Mouse (Mus musculus) kidney, adult 2 months (tissue): ENCODE results near the gene Ssh1. TPM values are rescaled to one million over a fixed set of nuclear protein-coding genes. Genes with fewer than 3 reads are reported as not detected.

Experiments
- DNase-seq: peaks from one replicate; pipeline ENCODE4 v3.0.0; 2021
- H3K27ac ChIP-seq: fragments of 200-500 bp; 2 replicates; pipeline ENCODE4 v1.5.1; 2012; ENCODE audit warnings: low read depth, low read length, control low read depth, inconsistent platforms; ENCODE audit not compliant: insufficient read depth
- H3K27me3 ChIP-seq: fragments of 200-500 bp; replicated peaks from 2 replicates; pipeline ENCODE4 v1.6.1; 2012; ENCODE audit warnings: mild to moderate bottlenecking, moderate library complexity, low read length, inconsistent platforms; ENCODE audit not compliant: control insufficient read depth, insufficient read depth
- H3K36me3 ChIP-seq: fragments of 200-500 bp; 2 replicates; pipeline ENCODE4 v1.6.1; 2012; ENCODE audit warnings: mild to moderate bottlenecking, moderate library complexity, low read length, inconsistent platforms; ENCODE audit not compliant: control insufficient read depth, insufficient read depth
- H3K4me1 ChIP-seq: fragments of 200-500 bp; 2 replicates; pipeline ENCODE4 v1.6.1; 2011; ENCODE audit warnings: low read length; ENCODE audit not compliant: control insufficient read depth, insufficient read depth
- H3K4me3 ChIP-seq: fragments of 200-500 bp; 2 replicates; pipeline ENCODE4 v1.5.1; 2011; ENCODE audit warnings: mild to moderate bottlenecking, low read depth, low read length, control low read depth; ENCODE audit not compliant: insufficient read depth
- CTCF ChIP-seq: fragments of 200-500 bp; conservative IDR thresholded peaks from 2 replicates; pipeline ENCODE4 v1.5.1; 2011; ENCODE audit warnings: low read depth, mild to moderate bottlenecking, control low read depth, low read length, moderate library complexity, mixed read lengths; ENCODE audit not compliant: insufficient read depth, insufficient read length
- POLR2A ChIP-seq: fragments of 200-500 bp; IDR thresholded peaks from one replicate; pipeline ENCODE4 v1.6.1; 2011; ENCODE audit warnings: low read depth, low read length, control low read depth
- WGBS: fragments of 180-500 bp; shearing (Covaris S2); methylation state at CpG from one replicate; pipeline ENCODE4 v1.1.7; 2018; 5-methylcytosine and 5-hydroxymethylcytosine counted together
- polyA plus RNA-seq: library from polyadenylated mRNA; depleted of rRNA; stranded (reverse); fragments of >200 nt; gene quantifications from 2 replicates; pipeline ENCODE4 v1.2.3, GENCODE M21; 2012; rRNA removed

The Ssh1 gene
- polyA plus RNA-seq, result 11.3 and 12.1 TPM in 2 replicates

DNA sequence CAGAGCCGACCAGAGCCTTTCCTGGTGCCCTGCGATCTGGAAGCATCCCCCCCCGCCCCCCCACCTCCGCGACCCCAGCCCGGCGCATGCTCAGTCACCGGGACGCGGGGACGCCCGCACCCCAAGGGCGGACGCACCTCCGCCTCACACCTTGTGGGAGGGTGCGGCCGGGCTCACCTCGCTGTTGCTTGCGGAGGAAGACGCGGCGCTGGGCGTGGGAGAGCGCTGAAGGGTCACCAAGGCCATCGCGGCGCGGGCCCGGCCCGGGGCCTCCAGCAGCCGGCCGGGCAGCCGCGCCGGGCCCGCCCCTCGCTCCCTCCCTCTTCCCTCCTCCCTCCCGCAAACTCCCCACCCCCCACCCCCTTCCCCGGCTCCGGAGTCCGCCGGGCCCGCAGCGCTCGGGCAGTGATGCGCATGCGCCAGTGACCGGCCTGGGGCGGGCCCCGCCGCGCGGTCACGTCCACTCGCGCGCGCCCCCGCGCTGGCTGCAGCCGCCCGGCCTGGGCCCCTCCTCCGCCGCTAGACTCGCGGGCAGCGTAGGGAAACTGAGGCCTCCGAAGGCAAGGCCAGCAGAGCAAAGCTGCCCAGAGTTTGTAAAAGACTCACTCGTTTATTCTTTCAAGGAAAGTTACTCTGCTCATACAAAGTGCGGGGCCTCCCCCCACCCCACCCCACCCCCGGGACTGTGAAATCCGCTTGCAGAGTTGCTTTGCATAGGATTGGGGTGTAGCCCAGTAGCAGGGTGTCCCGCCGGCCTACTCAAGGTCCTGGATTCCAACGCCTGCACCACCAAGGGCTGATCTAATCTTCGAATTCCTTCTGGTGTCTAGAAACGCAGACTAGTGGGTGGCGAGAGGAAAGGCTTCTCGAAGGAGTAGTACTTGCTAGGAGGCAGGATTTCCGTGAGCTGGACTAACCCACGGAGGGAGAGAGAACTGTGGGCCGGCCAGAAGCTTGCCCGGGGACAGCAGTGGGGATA lies at the start of gene Ssh1:
TSS of gene Ssh1 (minus strand) at position 408 of the 979 bp plus-strand sequence.
- WGBS, result under 1% methylated on average over 79 of the region's 83 CpGs
- DNase-seq, result peak; percentile 95
- peak within 1 kb of the TSS; percentile 88 for H3K4me3 ChIP-seq
- no peaks in the 10 kb centered on the region for H3K27me3 ChIP-seq
- H3K36me3 ChIP-seq, result no peaks in the 10 kb centered on the region
- peak within 1 kb of the TSS; percentile 93 for H3K27ac ChIP-seq
- H3K4me1 ChIP-seq, result peaks cover 11% of the 10 kb centered on the region; the same call in 1 of the 2 replicates
- peak; percentile 12 for TF ChIP-seq POLR2A
- TF ChIP-seq CTCF, result no peak

DNA sequence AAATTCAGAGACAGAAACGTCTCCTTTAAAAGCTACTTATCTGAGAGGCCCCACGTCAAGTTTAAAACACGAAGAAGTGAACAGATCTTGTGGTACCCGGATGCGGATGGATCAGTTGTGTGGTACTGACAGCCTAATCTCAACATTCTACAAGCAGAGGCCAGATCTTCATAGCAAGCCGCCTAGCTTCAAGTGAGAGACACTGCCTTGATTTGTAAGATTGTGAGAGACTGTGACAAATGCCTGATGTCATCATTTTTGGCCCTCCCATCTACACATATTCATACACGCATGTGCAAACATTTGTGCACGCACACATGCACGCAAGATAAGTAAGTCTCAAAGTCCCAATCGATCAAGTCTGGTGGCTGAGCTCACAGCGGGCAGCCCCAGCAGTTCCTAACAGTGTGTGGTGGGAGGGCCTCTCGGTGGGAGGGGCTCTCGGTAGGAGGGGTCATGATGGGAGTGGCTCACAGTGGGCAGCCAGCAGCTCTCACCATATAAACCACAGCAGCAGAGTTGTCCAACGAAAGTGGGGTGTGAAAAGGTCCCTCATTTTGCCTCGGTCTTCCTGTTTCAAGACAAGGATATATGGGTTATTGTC lies 47.7 kb upstream of the Ssh1 start:
- TF ChIP-seq POLR2A (no peak), CTCF (no peak)
- Histone ChIP-seq H3K36me3 (no peaks in the 10 kb centered on the region), H3K4me3 (no peak overlapping the region), H3K27me3 (no peaks in the 10 kb centered on the region), H3K4me1 (peaks cover 14% of the 10 kb centered on the region; the same call in 1 of the 2 replicates), H3K27ac (no peak overlapping the region)
- WGBS, result 27% methylated on average over 15 of the region's 15 CpGs
- DNase-seq, result peak; percentile 57

DNA sequence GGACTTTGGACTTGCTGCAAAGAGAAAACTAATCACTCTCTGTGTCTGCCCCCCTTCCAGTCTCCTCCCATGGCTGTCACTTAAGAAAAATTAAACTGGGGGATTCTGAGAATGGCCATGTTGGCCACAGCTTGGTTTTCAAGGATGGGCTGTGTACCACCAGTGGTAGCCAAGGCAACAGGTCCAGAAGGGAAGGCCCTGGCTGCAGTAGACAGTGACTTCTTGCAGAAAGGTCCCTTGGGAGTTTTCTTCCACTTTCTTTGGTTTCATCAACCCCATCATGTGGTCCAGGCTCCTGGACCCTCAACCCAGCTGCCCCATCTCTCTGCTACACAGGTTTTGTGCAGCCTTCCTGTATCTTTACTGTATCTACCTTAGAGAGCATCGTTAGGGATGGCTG lies 47.2 kb upstream of the Ssh1 start:
- Histone ChIP-seq H3K4me3 (no peak overlapping the region), H3K36me3 (no peaks in the 10 kb centered on the region), H3K27me3 (no peaks in the 10 kb centered on the region), H3K4me1 (peaks cover 14% of the 10 kb centered on the region; the same call in 1 of the 2 replicates), H3K27ac (no peak overlapping the region)
- TF ChIP-seq CTCF (no peak), POLR2A (no peak)
- no peak for DNase-seq
- 74% methylated on average over 1 of the region's 1 CpGs for WGBS

DNA sequence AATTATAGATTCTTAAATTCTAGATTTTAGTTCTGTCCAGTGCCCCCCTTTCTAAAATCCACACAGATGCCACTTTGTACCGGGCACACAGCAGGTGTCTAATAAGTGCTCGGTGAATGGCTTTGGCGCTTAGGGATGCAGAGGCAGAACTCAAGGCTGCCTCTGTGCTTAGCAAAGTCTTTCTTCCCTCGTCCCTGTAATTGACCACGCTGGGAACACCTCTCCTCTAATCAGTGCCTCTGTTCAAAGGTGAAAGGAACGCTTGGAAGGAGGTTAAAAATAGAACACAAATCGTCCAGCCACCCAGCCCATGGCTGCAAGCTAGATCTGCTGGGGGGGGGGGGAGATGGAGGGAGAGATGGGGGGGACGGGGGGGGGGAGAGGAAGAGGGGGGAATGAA lies 46.8 kb upstream of the Ssh1 start:
- Histone ChIP-seq H3K4me1 (peaks cover 14% of the 10 kb centered on the region; the same call in 1 of the 2 replicates), H3K27me3 (no peaks in the 10 kb centered on the region), H3K27ac (no peak overlapping the region), H3K36me3 (no peaks in the 10 kb centered on the region), H3K4me3 (no peak overlapping the region)
- DNase-seq, result peak; percentile 43
- WGBS, result 28% methylated on average over 8 of the region's 8 CpGs
- no peak for TF ChIP-seq CTCF
- no peak for TF ChIP-seq POLR2A

GRCm38 (mm10) chr5:114035111-114035510 lies 41.4 kb upstream of the Ssh1 start:
- TF ChIP-seq CTCF (no peak), POLR2A (no peak)
- Histone ChIP-seq H3K27ac (peak overlapping the region; percentile 61), H3K27me3 (no peaks in the 10 kb centered on the region), H3K4me1 (peaks cover 18% of the 10 kb centered on the region), H3K4me3 (no peak overlapping the region), H3K36me3 (no peaks in the 10 kb centered on the region)
- DNase-seq, result peak; percentile 82
- WGBS, result 31% methylated on average over 10 of the region's 10 CpGs

DNA sequence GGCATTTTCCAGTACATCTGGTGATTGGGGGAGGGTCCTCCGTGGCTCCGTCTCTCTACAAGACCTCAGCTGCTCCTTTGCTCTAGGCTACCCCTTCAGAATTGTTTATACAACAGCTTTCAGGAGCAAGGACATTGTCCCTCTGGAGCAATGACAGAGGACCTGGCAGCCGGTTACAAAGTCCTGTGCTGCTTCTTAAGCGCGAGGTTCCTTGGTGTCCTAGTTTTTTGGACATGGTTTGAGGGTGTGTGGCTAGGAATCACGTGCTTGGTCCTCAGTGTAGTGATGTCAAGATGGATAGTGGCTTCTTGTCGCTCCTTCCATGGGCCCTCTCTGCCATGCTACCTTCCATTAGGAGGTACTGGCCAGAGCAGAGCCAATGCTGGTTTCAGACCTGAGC lies 40.7 kb upstream of the Ssh1 start:
- TF ChIP-seq CTCF, result no peak
- no peak for TF ChIP-seq POLR2A
- Histone ChIP-seq H3K4me3 (no peak overlapping the region), H3K36me3 (no peaks in the 10 kb centered on the region), H3K27me3 (no peaks in the 10 kb centered on the region), H3K4me1 (peaks cover 18% of the 10 kb centered on the region), H3K27ac (peak overlapping the region; percentile 61; the same call in 1 of the 2 replicates)
- peak; percentile 66 for DNase-seq
- WGBS, result 67% methylated on average over 7 of the region's 7 CpGs
